8 mouse cellular contexts compared by ENCODE assay signal in the genomic region with DNA sequence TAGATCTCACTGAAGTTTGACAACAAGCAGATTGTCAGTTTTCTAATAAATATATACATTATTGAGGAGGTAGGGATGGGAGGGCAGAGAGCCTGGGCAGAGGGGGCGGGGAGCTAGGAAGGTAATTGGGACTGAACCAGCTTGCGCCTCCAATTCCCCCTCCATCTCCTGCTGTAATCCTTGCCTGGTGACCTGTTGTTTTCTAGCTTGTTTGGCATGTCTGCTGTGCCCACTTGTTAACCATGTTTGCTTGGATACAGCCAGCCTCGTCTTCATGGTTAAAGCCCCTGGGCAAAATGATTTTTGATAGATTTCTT. TPM values are rescaled to one million over a fixed set of nuclear protein-coding genes. Genes with fewer than 3 reads are reported as not detected.
DNase-seq lines count a peak whose midpoint lies in the region; ATAC-seq lines count a peak whose summit lies in the region.

No protein-coding gene starts in this region.

- no peaks in the 10 kb centered on the region for H3K36me3 ChIP-seq in hindbrain, embryonic 10.5 days
- H3K36me3 ChIP-seq in neural tube, embryonic 12.5 days = no peaks in the 10 kb centered on the region

- peaks cover 19% of the 10 kb centered on the region for H3K27me3 ChIP-seq in hindbrain, embryonic 10.5 days (ENCODE audit: insufficient read depth, poor library complexity, severe bottlenecking)
- H3K27me3 ChIP-seq in neural tube, embryonic 12.5 days (replicated peaks) = no peaks in the 10 kb centered on the region

- peak overlapping the region; percentile 89 for H3K4me2 ChIP-seq in neural tube, embryonic 12.5 days (replicated peaks)

- peak overlapping the region; percentile 75 for H3K4me3 ChIP-seq in hindbrain, embryonic 10.5 days
- H3K4me3 ChIP-seq in neural tube, embryonic 12.5 days = peak overlapping the region; percentile 76

- WGBS in hindbrain, embryonic 10.5 days = 20% methylated on average over 3 of the region's 3 CpGs
- WGBS in neural tube, embryonic 12.5 days = 8% methylated on average over 3 of the region's 3 CpGs

- ATAC-seq in neural tube, embryonic 12.5 days (ENCODE audit: low FRiP score, low read depth) = peak; percentile 48; the same call in 1 of the 2 replicates
- ATAC-seq in megakaryocyte-erythroid progenitor cell, adult 5-6 weeks (replicated peaks; ENCODE audit: low FRiP score, low TSS enrichment, poor library complexity, severe bottlenecking) = no peak

- peak; percentile 22 to 30 for DNase-seq in layer of hippocampus, postnatal 10 days (ENCODE audit: low spot score in 2 of 2)
- no peak for DNase-seq in layer of hippocampus, adult 9-11 months
- DNase-seq in cerebellum, adult 9-10 months = peak; percentile 83
- DNase-seq in hindbrain, embryonic 10.5 days (ENCODE audit: low spot score) = no peak
- no peak for DNase-seq in adipocyte (ENCODE audit: low spot score)
- DNase-seq in thymus, postnatal 36 days = no peak

- peaks cover 14% of the 10 kb centered on the region for H3K4me1 ChIP-seq in hindbrain, embryonic 10.5 days (replicated peaks)
- H3K4me1 ChIP-seq in neural tube, embryonic 12.5 days = no peaks in the 10 kb centered on the region

- H3K9me3 ChIP-seq in hindbrain, embryonic 10.5 days = no peaks in the 10 kb centered on the region
- no peaks in the 10 kb centered on the region for H3K9me3 ChIP-seq in neural tube, embryonic 12.5 days

- H3K9ac ChIP-seq in neural tube, embryonic 12.5 days = peak overlapping the region; percentile 79

- H3K27ac ChIP-seq in hindbrain, embryonic 10.5 days = peak overlapping the region; percentile 86; the same call in 1 of the 2 replicates
- H3K27ac ChIP-seq in neural tube, embryonic 12.5 days = no peak overlapping the region

RNA-seq across cellular contexts. Expression of gene Unc80, which starts 0.5 kb away (rescaled TPM):
- total RNA-seq in layer of hippocampus, postnatal 10 days (2021) = 10 to 100 TPM; 95.2 to 99.4 TPM
- polyA plus RNA-seq in hindbrain, embryonic 10.5 days (2016; fragmentation: Nextera tagmentation; extraction: Ambion mirVana) = 0.44 and 0.93 TPM in 2 replicates
- 1.4 and 2.2 TPM in 2 replicates for polyA plus RNA-seq in neural tube, embryonic 12.5 days (2016; fragmentation: Nextera tagmentation; extraction: Ambion mirVana)
- total RNA-seq in megakaryocyte-erythroid progenitor cell, adult 5-6 weeks (2014; fragmentation: Nextera tagmentation) = not detected in 2 replicates
- not detected in 2 replicates for total RNA-seq in megakaryocyte-erythroid progenitor cell, adult 5-6 weeks (2017)

Comparison
In these comparisons a context has a peak if more than half of its experiments do, and no peak if none do; other contexts are left out.
1. DNase-seq: peak in layer of hippocampus, postnatal 10 days (2 of 2) and cerebellum, adult 9-10 months (single experiment); none in layer of hippocampus, adult 9-11 months (single experiment), hindbrain, embryonic 10.5 days (single experiment), adipocyte (single experiment) and thymus, postnatal 36 days (0 of 2).
2. RNA of gene Unc80, which starts 0.5 kb away (total RNA-seq): 95.2 to 99.4 TPM in layer of hippocampus, postnatal 10 days; not detected in megakaryocyte-erythroid progenitor cell, adult 5-6 weeks; every median in the first group is over 10 times any median in the second.